Mouse (Mus musculus) limb, embryonic 11.5 days (tissue): ENCODE data around the gene Heph. TPM values are rescaled to one million over a fixed set of nuclear protein-coding genes. Genes with fewer than 3 reads are reported as not detected.
A peak's percentile ranks its signal among the peaks of the same experiment; 100 is the strongest.
"Not testable (repeated sequence)": the region's sequence is repeated elsewhere in the genome, so short reads cannot be mapped to it uniquely, and the experiment has no call there.

Source experiments
- ATAC-seq: fragments of 200-750 bp; cut with Nextera tagmentation; 2 replicates; pipeline ENCODE4 v1.8.0; 2017; ENCODE audit warnings: low read depth; ENCODE audit not compliant: insufficient number of reproducible peaks, low FRiP score, low TSS enrichment
- DNase-seq: peaks from one replicate; pipeline ENCODE4 v3.0.0-alpha.2; 2015; ENCODE audit warnings: low spot score
- H3K27ac ChIP-seq: fragments of 300-500 bp; sonication (generic); replicated peaks from 2 replicates; pipeline ENCODE4 v1.5.1; 2014; ENCODE audit warnings: low read depth, mild to moderate bottlenecking, low read length
- H3K27me3 ChIP-seq: fragments of 300-500 bp; sonication (generic); 2 replicates; pipeline ENCODE4 v1.6.1; 2014; ENCODE audit warnings: mild to moderate bottlenecking, low read length, mixed read lengths; ENCODE audit not compliant: control insufficient read depth, insufficient read depth
- H3K36me3 ChIP-seq: fragments of 300-500 bp; sonication (generic); 2 replicates; pipeline ENCODE4 v1.6.1; 2014; ENCODE audit warnings: mild to moderate bottlenecking, low read length, moderate library complexity, mixed read lengths; ENCODE audit not compliant: control insufficient read depth, insufficient read depth
- H3K4me1 ChIP-seq: fragments of 300-500 bp; sonication (generic); 2 replicates; pipeline ENCODE4 v1.6.1; 2014; ENCODE audit warnings: low read length, mixed read lengths; ENCODE audit not compliant: control insufficient read depth, insufficient read depth
- H3K4me2 ChIP-seq: fragments of 300-500 bp; sonication (generic); 2 replicates; pipeline ENCODE4 v1.6.1; 2014; ENCODE audit warnings: low read depth, mild to moderate bottlenecking, moderate library complexity; ENCODE audit not compliant: severe bottlenecking
- H3K4me3 ChIP-seq: fragments of 300-500 bp; sonication (generic); 2 replicates; pipeline ENCODE4 v1.5.1; 2014; ENCODE audit warnings: low read depth, low read length
- H3K9ac ChIP-seq: fragments of 300-500 bp; sonication (generic); 2 replicates; pipeline ENCODE4 v1.6.1; 2014; ENCODE audit warnings: mild to moderate bottlenecking, low read length
- H3K9me3 ChIP-seq: fragments of 300-500 bp; sonication (generic); 2 replicates; pipeline ENCODE4 v1.6.1; 2016; ENCODE audit warnings: low read length; ENCODE audit not compliant: control insufficient read depth
- WGBS: fragments of 180-500 bp; shearing (Covaris S2); extraction: QIAGEN DNeasy Blood & Tissue Kit; methylation state at CpG from one replicate; pipeline ENCODE4 v1.1.7; 2014; 5-methylcytosine and 5-hydroxymethylcytosine counted together
- polyA plus RNA-seq: library from polyadenylated mRNA; unstranded; fragments of >200 nt; fragmentation: Nextera tagmentation; extraction: Ambion mirVana; gene quantifications from 2 replicates; pipeline ENCODE4 v1.2.1, GENCODE M21; 2014

Gene Heph
- polyA plus RNA-seq: 28.3 and 31.0 TPM in 2 replicates

GRCm38 (mm10) chrX:96455149-96455548 is at the start of gene Heph:
Heph (plus strand) TSS chrX:96455359.
- no peaks in the 10 kb centered on the region for H3K9me3 ChIP-seq
- DNase-seq: no peak
- no peak within 1 kb of the TSS for H3K4me2 ChIP-seq
- no peak for ATAC-seq
- no peak within 1 kb of the TSS for H3K27ac ChIP-seq
- H3K4me1 ChIP-seq: no peaks in the 10 kb centered on the region
- H3K27me3 ChIP-seq: no peaks in the 10 kb centered on the region
- peak within 1 kb of the TSS; percentile 49; the same call in 1 of the 2 replicates for H3K9ac ChIP-seq
- 67% methylated on average over 2 of the region's 2 CpGs for WGBS
- no peaks in the 10 kb centered on the region for H3K36me3 ChIP-seq
- H3K4me3 ChIP-seq: peak within 1 kb of the TSS; percentile 30

- H3K4me1 ChIP-seq: not testable (repeated sequence)
Observed at GRCm38 (mm10) chrX:96415351-96415750, 39.8 kb upstream of the Heph start.

GRCm38 (mm10) chrX:96416970-96417369 is 38.2 kb upstream of the Heph start:
- Histone ChIP-seq H3K36me3 (no peaks in the 10 kb centered on the region), H3K4me1 (no peaks in the 10 kb centered on the region), H3K9me3 (no peaks in the 10 kb centered on the region), H3K27me3 (no peaks in the 10 kb centered on the region), H3K27ac (no peak overlapping the region), H3K9ac (no peak overlapping the region), H3K4me2 (no peak overlapping the region), H3K4me3 (no peak overlapping the region)
- 92% methylated on average over 1 of the region's 1 CpGs for WGBS
- DNase-seq (no peak), ATAC-seq (no peak)

More at GRCm38 (mm10) chrX:96415351-96415750, 39.8 kb upstream of the Heph start:
- WGBS: 77% methylated on average over 4 of the region's 4 CpGs
- not testable (repeated sequence) for H3K4me3 ChIP-seq, H3K27me3 ChIP-seq, H3K9ac ChIP-seq, H3K4me2 ChIP-seq, DNase-seq, H3K27ac ChIP-seq, ATAC-seq, H3K36me3 ChIP-seq, H3K9me3 ChIP-seq

- H3K4me3 ChIP-seq: no peak overlapping the region
- ATAC-seq (no peak), DNase-seq (no peak)
- H3K9ac ChIP-seq: no peak overlapping the region
- H3K27me3 ChIP-seq: no peaks in the 10 kb centered on the region
- no peaks in the 10 kb centered on the region for H3K9me3 ChIP-seq
- no peak overlapping the region for H3K27ac ChIP-seq
- H3K36me3 ChIP-seq: no peaks in the 10 kb centered on the region
- no peak overlapping the region for H3K4me2 ChIP-seq
- H3K4me1 ChIP-seq: no peaks in the 10 kb centered on the region
- 57% methylated on average over 1 of the region's 1 CpGs for WGBS
Observed at GRCm38 (mm10) chrX:96417733-96418132, 37.4 kb upstream of the Heph start.

- Histone ChIP-seq H3K4me1 (no peaks in the 10 kb centered on the region), H3K36me3 (no peaks in the 10 kb centered on the region), H3K27me3 (no peaks in the 10 kb centered on the region), H3K4me3 (no peak overlapping the region), H3K9ac (no peak overlapping the region), H3K9me3 (no peaks in the 10 kb centered on the region), H3K27ac (no peak overlapping the region), H3K4me2 (no peak overlapping the region)
- DNase-seq (no peak), ATAC-seq (no peak)
Observed at GRCm38 (mm10) chrX:96419383-96419782, 35.8 kb upstream of the Heph start.

GRCm38 (mm10) chrX:96456201-96456963 is 1.2 kb downstream of the Heph start, which contains the start of gene Hsf3:
Hsf3 (minus strand) TSS chrX:96456294.
- peak within 1 kb of the TSS; percentile 49 for H3K9ac ChIP-seq
- H3K27me3 ChIP-seq: no peaks in the 10 kb centered on the region
- peak within 1 kb of the TSS; percentile 29 for H3K4me2 ChIP-seq
- no peaks in the 10 kb centered on the region for H3K36me3 ChIP-seq
- no peaks in the 10 kb centered on the region for H3K4me1 ChIP-seq
- H3K27ac ChIP-seq: no peak within 1 kb of the TSS
- peak; percentile 44 for DNase-seq
- 23% methylated on average over 9 of the region's 9 CpGs for WGBS
- H3K9me3 ChIP-seq: no peaks in the 10 kb centered on the region
- peak within 1 kb of the TSS; percentile 30 for H3K4me3 ChIP-seq
- peak; percentile 82 for ATAC-seq

- ATAC-seq (no peak), DNase-seq (no peak)
- no peaks in the 10 kb centered on the region for H3K27me3 ChIP-seq
- no peaks in the 10 kb centered on the region for H3K9me3 ChIP-seq
- H3K4me2 ChIP-seq: no peak overlapping the region
- H3K4me3 ChIP-seq: no peak overlapping the region
- H3K9ac ChIP-seq: no peak overlapping the region
- 56% methylated on average over 1 of the region's 1 CpGs for WGBS
- no peaks in the 10 kb centered on the region for H3K4me1 ChIP-seq
- H3K27ac ChIP-seq: no peak overlapping the region
- H3K36me3 ChIP-seq: no peaks in the 10 kb centered on the region
Observed at GRCm38 (mm10) chrX:96501580-96501979, 46.4 kb downstream of the Heph start.
